Mouse (Mus musculus) adrenal gland, postnatal 25 days (tissue): ENCODE results near the gene Rabgap1l. TPM values are rescaled to one million over a fixed set of nuclear protein-coding genes. Genes with fewer than 3 reads are reported as not detected.
"Not testable (repeated sequence)": the region's sequence is repeated elsewhere in the genome, so short reads cannot be mapped to it uniquely, and the experiment has no call there.

ENCODE experiments used
- DNase-seq: peaks from one replicate; pipeline ENCODE4 v3.0.0; 2021; ENCODE audit warnings: mixed read lengths
- total RNA-seq: library from RNA; stranded (reverse); gene quantifications from 2 replicates; pipeline ENCODE4 v1.2.3, GENCODE M21; 2021

The Rabgap1l gene
- total RNA-seq, 1 experiment from 2014 or later, result 30.0 TPM

GRCm38 (mm10) chr1:160312658-160313057 lies 480.4 kb downstream of the Rabgap1l start:
- no peak for DNase-seq

GRCm38 (mm10) chr1:160311861-160312260 lies 481.1 kb downstream of the Rabgap1l start:
- no peak for DNase-seq

DNA sequence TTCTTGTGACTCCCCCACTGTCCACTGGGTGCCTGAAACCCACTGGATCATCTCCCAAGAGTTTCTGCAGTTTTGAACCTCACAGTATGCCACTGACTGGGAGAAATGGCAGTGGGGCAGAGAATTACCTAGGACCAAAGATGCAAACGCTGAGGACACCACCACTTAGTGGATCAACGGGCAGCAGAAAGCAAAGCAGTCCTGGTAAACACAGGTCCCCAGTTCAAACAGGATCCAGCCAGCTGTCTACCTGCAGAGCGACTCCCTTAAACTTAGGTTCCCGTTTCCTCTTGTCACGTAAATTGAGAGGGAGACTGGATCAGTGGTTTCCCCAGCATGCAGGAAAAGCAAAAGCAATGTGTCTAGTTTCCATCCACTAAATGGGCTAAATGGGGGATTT lies 483.1 kb downstream of the Rabgap1l start:
- DNase-seq, result no peak

DNA sequence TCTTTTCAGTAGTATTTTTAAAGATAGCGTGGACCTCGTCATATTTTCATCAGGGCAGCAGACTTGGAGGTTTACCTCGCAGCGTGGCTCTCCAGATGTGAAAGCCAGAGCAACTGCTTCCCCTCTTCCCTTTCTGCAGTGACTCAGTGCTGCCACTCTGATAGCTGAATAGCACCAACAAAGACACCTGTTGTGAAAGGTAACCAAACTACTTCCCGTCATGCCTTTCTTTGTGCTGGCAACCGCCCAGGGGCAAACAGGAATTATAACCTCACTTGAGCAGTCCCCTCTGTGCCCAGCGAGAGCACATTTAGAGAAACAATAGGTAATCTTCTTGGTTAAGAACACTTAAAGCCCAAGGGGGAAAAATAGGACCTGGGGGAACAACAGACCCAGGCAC lies 484.0 kb downstream of the Rabgap1l start:
- no peak for DNase-seq

GRCm38 (mm10) chr1:160308498-160308897 lies 484.5 kb downstream of the Rabgap1l start:
- no peak for DNase-seq

DNA sequence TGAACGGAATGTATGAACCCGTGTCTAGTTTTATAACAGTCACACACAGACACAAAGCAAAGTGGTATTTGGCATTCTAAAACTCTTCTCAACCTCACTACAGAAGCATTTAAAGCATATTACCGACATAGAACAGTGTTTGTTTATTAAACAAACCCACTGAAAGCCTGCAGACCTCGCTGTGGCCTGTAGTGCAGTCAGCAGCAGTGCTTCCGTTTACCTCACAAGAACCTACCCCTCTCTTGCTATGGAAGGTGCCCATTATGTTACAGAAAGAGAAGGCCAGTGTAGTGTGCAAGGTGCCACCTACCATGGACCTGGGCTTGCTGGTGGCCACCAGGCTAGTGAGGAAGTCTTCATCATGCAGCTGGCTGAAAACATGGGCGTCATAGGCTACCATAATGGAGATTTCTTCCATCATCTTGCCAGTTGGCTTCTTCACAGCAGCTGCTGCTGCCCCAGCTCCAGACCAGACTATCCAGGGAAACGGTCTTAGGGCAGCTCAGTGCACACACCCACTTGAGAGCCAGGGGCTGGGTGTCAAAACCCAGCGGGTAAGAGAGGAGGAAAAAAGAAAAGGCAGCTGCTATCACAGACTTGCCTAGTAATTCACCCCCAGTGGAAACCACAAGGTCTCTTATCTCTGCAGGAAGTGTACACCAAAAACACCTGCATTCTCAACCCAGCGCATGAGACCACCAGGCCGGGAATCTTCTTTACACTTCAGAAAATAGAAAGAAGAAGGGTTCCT lies 486.0 kb downstream of the Rabgap1l start:
- DNase-seq, result no peak

- DNase-seq, result no peak
Observed at GRCm38 (mm10) chr1:160306336-160306735, 486.7 kb downstream of the Rabgap1l start.

DNA sequence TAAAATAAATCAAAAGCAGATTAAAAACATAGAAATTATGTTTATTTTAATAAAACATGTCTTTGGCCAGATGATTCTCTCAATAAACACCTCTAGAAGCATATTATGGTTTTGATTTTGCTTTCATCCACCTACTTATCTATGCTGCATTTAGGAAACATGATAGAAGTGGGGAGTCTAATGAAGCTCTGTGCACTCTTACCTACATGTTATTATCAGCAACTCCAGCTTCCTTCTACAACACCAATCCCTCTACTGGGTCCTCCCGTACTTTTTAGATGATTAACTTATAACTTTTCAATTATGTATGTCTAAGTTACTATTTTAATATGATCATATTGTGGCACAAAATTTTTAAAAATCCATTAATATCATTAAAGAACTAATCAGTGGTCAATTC lies 487.2 kb downstream of the Rabgap1l start:
- no peak for DNase-seq

DNA sequence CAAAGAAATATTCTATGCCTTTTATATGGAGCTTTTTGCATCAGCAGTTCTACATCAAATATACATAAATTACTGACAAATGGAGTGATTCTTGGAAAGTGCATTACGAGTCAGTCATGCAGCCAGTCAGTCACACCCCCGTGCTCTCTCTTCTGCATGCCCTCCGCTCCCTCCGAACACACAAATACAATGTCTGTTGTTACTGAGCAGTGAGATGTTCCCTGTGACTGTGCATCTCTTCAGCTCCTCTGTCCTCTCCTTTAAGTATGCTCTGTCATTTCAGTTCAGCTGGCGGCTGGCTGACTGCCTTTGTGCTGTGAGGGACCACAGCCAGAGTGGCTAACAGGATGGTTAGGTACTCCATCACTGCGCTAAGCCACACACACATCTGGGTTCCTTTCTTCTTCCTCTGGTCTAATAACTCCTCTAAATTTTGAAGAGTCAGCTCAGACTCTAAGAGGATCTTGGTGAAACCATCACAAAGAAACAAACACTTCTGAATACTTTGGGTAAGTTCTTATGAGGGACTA lies 488.0 kb downstream of the Rabgap1l start:
- DNase-seq, result no peak

- DNase-seq, result no peak
Observed at GRCm38 (mm10) chr1:160302268-160302667, 490.7 kb downstream of the Rabgap1l start.

GRCm38 (mm10) chr1:160301156-160301555 lies 491.9 kb downstream of the Rabgap1l start:
- no peak for DNase-seq

DNA sequence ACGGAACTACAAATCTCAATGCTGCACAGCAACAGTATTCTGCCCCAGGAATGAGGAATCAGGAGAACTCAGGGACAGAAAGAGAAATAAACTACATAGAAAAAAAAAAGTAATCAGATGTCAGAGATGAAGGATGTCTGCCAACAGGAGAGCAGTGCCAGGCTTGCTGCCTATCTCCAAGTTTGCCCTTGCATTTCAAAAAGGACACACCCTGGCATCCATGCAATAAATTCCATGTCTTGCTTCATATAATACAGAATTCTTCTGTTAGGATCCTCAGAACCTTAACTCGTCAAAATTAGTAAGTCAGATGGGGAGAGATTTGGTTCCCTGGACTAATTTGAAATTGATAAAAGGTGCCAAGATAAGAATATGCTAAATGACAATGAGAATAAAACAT lies 492.3 kb downstream of the Rabgap1l start:
- no peak for DNase-seq

GRCm38 (mm10) chr1:160299979-160300378 lies 493.0 kb downstream of the Rabgap1l start:
- no peak for DNase-seq

GRCm38 (mm10) chr1:160298893-160299292 lies 494.1 kb downstream of the Rabgap1l start:
- DNase-seq, result no peak

GRCm38 (mm10) chr1:160297701-160298100 lies 495.3 kb downstream of the Rabgap1l start:
- no peak for DNase-seq

GRCm38 (mm10) chr1:160295323-160295722 lies 497.7 kb downstream of the Rabgap1l start:
- no peak for DNase-seq

DNA sequence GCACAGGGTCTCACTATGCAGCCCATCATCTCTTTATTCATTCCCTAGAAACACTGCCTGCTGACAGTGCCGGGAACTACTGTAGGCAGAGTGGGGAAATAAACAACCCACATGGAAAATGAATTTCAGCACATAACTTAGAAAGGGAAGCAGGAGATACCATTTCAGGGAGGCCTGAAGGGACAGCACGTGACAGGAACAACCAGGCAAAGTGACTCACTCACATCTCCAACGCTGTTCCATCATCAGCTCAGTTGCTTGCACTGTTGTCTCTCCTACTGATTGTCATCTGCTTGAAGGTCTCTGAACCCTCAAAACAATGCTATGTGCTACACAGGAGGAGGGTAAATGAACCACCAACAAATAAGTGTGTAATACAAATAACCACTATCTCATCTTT lies 499.5 kb downstream of the Rabgap1l start:
- DNase-seq, result no peak

- DNase-seq, result no peak
Observed at GRCm38 (mm10) chr1:160292058-160292457, 501.0 kb downstream of the Rabgap1l start.

DNA sequence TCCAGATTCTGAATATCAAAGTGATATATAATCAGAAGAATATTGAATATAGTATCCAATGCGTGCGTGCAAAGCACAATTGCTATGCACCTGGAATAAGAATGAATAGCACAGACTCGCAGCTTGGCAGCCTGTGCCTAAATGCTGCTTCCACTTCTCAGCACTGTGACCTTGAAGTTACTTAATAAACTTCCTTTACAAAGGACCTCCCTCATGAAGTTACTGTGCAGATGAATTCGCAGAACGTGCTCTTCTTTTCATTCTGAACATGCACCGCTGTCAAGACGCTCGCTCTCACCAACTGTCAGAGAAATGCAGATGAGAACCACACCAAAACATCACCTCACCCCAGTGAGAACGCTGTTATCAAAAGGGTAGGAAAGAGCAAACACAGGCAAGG lies 502.8 kb downstream of the Rabgap1l start:
- no peak for DNase-seq

DNA sequence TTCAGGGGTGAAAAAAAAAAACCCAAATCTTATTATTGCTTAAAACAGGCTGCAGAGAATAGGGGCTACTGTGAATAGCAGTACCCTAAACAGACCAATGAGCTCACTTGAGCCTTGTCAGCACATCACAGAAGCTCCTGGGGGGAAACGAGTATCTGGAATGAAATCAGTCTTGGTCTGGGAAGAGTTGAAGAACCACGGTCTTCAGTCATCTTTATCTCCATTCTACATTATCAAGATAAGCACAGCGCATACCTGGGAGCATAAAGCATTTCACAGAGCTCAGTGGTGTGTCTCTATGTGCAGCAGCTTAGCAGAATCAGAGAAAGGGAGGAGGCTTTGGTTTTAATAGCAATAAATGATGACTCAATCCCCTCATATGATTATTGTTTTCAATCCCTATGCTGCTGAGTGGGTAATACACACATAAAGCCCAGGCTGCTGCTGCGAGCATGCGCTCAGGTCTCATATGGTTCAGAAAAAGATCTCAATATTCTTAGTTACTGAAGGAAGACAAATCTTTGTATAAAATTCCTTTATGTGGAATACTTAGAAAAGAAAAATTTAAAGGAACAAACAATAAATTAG lies 505.9 kb downstream of the Rabgap1l start:
- no peak for DNase-seq

GRCm38 (mm10) chr1:160286400-160287057 lies 506.5 kb downstream of the Rabgap1l start:
- DNase-seq, result no peak

DNA sequence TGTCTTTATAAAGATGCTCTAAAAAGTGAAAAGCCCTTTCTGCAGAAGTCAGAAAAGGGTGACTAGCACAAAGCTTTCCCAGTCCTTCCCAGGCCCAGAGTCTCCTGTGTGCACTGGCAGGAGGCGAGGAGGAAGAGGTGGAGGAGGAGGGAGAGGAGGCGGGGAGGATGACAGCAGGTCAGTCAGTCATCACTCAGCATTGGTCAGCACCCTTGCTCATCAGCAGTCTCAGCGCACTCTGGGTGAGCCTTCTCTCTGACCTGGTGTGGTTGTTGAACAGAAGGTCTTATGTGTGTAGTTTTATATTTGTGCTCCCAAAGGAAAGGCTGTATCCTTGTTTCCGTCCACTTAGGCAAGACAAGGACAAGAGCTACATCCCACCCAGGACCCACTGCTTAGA lies 508.8 kb downstream of the Rabgap1l start:
- DNase-seq, result no peak

DNA sequence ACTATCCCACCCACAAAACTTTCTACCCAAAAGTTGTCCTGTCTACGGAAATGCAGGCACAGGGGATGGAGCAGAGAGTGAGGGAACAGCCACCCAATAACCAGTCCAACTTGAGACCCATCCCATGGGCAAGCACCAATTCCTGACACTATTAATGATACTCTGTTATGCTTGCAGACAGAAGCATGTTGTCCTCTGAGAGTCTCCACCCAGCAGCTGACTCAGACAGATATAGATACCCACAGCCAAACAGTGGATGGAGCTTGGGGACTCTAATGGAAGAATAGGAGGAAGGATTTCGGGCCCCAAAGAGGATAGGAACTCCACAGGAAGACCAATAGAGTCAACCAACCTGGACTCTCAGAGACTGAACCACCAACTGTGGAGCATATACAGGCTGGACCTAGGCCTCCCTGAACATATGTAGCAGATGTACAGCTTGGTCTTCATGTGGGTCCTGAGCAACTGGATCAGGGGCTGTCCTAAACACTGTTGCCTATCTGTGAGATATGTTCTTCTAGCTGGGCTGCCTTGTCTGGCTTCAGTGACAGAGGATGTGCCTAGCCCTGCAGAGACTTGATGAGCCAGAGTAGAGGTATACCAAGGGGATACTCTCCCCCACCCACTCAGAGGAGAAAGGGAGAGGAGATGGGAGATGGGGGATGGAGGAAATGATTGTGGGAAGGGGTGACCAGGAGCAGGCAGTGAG lies 510.7 kb downstream of the Rabgap1l start:
- DNase-seq, result not testable (repeated sequence)
